Mouse (Mus musculus) forebrain, embryonic 11.5 days (tissue): ENCODE data around the gene Osgep. TPM values are rescaled to one million over a fixed set of nuclear protein-coding genes. Genes with fewer than 3 reads are reported as not detected.
"Not testable (repeated sequence)": the region's sequence is repeated elsewhere in the genome, so short reads cannot be mapped to it uniquely, and the experiment has no call there.

ENCODE experiments used
- ATAC-seq: fragments of 200-750 bp; cut with Nextera tagmentation; replicated peaks from 2 replicates; pipeline ENCODE4 v1.8.0; 2017; ENCODE audit warnings: moderate TSS enrichment; ENCODE audit not compliant: low FRiP score
- DNase-seq: peaks from one replicate; pipeline ENCODE4 v3.0.0-alpha.2; 2017; ENCODE audit warnings: low spot score
- H3K27ac ChIP-seq: fragments of 300-500 bp; sonication (generic); 2 replicates; pipeline ENCODE4 v1.5.1; 2014; ENCODE audit warnings: low read depth, low read length
- H3K27me3 ChIP-seq: fragments of 300-500 bp; sonication (generic); 2 replicates; pipeline ENCODE4 v1.6.1; 2014; ENCODE audit warnings: mild to moderate bottlenecking, low read length, mixed read lengths; ENCODE audit not compliant: control insufficient read depth, insufficient read depth
- H3K36me3 ChIP-seq: fragments of 300-500 bp; sonication (generic); 2 replicates; pipeline ENCODE4 v1.6.1; 2014; ENCODE audit warnings: mild to moderate bottlenecking, low read length, moderate library complexity, mixed read lengths; ENCODE audit not compliant: control insufficient read depth, insufficient read depth
- H3K4me1 ChIP-seq: fragments of 300-500 bp; sonication (generic); replicated peaks from 2 replicates; pipeline ENCODE4 v1.6.1; 2014; ENCODE audit warnings: low read length, mixed read lengths; ENCODE audit not compliant: control insufficient read depth, insufficient read depth
- H3K4me2 ChIP-seq: fragments of 300-500 bp; sonication (generic); 2 replicates; pipeline ENCODE4 v1.6.1; 2014; ENCODE audit warnings: low read depth, mild to moderate bottlenecking, low read length, moderate library complexity, mixed read lengths; ENCODE audit not compliant: severe bottlenecking
- H3K4me3 ChIP-seq: fragments of 300-500 bp; sonication (generic); 2 replicates; pipeline ENCODE4 v1.5.1; 2014; ENCODE audit warnings: low read depth, low read length
- H3K9ac ChIP-seq: fragments of 300-500 bp; sonication (generic); 2 replicates; pipeline ENCODE4 v1.6.1; 2014; ENCODE audit warnings: low read length
- H3K9me3 ChIP-seq: fragments of 300-500 bp; sonication (generic); 2 replicates; pipeline ENCODE4 v1.6.1; 2016; ENCODE audit warnings: low read length, mixed read lengths; ENCODE audit not compliant: control insufficient read depth
- WGBS: fragments of 180-500 bp; shearing (Covaris S2); extraction: QIAGEN DNeasy Blood & Tissue Kit; methylation state at CpG from one replicate; pipeline ENCODE4 v1.1.7; 2014; 5-methylcytosine and 5-hydroxymethylcytosine counted together
- polyA plus RNA-seq: library from polyadenylated mRNA; unstranded; fragments of >200 nt; fragmentation: Nextera tagmentation; extraction: Ambion mirVana; gene quantifications from 2 replicates; pipeline ENCODE4 v1.2.1, GENCODE M21; 2014

The Osgep gene
- 158 and 179 TPM in 2 replicates for polyA plus RNA-seq

- H3K9me3 ChIP-seq = no peaks in the 10 kb centered on the region
- H3K27ac ChIP-seq = peak within 1 kb of the TSS; percentile 90
- under 1% methylated on average over 57 of the region's 57 CpGs for WGBS
- peak within 1 kb of the TSS; percentile 90 for H3K9ac ChIP-seq
- peak; percentile 97 for ATAC-seq
- peaks cover 4% of the 10 kb centered on the region; the same call in 1 of the 2 replicates for H3K36me3 ChIP-seq
- no peaks in the 10 kb centered on the region for H3K27me3 ChIP-seq
- H3K4me1 ChIP-seq = peaks cover 5% of the 10 kb centered on the region; the same call in 1 of the 2 replicates
- DNase-seq = peak; percentile 97
- H3K4me2 ChIP-seq = peak within 1 kb of the TSS; percentile 65
- peak within 1 kb of the TSS; percentile 80 for H3K4me3 ChIP-seq
These were observed at the start of gene Osgep, which contains the start of gene Apex1 for GRCm38 (mm10) chr14:50924281-50925064. TSS of gene Osgep (minus strand) at chr14:50924893. TSS of gene Apex1 (plus strand) at chr14:50924968.

DNA sequence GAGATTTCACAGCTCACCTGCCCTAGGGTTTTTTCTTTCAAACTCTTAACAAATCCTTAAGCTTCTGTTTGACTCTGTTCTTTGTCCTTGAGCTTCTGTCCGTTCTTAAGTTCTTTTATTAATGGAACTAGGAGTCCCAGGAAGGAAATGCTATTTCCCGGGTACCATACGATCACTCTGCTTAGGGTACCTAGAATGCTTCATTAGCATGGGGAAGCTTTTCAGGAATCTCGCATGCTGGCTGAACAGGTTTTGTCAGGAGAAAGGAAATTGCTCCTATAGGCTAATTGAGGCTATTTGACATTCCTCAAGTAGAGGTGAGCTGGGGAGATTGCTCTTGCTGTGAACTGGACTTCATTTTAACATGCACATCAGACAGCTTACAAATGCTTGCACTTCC is 49.0 kb upstream of the Osgep start:
- Histone ChIP-seq H3K27ac (no peak overlapping the region), H3K27me3 (no peaks in the 10 kb centered on the region), H3K9ac (no peak overlapping the region), H3K4me2 (no peak overlapping the region), H3K4me1 (peaks cover 5% of the 10 kb centered on the region; the same call in 1 of the 2 replicates), H3K4me3 (no peak overlapping the region), H3K9me3 (no peaks in the 10 kb centered on the region), H3K36me3 (no peaks in the 10 kb centered on the region)
- ATAC-seq (no peak), DNase-seq (no peak)
- 32% methylated on average over 4 of the region's 4 CpGs for WGBS

- not testable (repeated sequence) for H3K36me3 ChIP-seq, H3K9ac ChIP-seq, H3K27ac ChIP-seq, H3K4me3 ChIP-seq, H3K4me1 ChIP-seq, H3K4me2 ChIP-seq, H3K9me3 ChIP-seq, ATAC-seq, H3K27me3 ChIP-seq, DNase-seq
- 93% methylated on average over 5 of the region's 5 CpGs for WGBS
These were observed 48.4 kb upstream of the Osgep start for GRCm38 (mm10) chr14:50973054-50973453.

DNA sequence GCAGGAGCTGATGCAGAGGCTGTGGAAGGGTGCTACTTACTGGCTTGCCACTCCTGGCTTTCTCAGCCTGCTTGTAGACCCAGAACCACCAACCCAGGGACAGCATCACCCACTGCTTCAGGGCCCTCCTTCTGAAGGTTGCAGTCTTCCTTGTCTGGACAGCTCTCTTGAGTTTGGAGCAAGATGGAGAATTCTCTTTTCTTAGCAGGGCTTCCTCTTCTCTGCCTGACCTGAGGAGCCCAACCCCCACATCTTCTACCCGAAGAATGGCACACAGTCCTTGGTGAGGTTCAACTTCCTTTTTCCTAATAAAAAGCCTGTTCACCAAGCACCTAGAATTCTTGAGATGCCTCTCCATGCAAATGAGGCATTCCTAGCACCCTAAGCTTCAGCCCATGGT is 46.1 kb upstream of the Osgep start:
- H3K27ac ChIP-seq = no peak overlapping the region
- H3K27me3 ChIP-seq = no peaks in the 10 kb centered on the region
- H3K9me3 ChIP-seq = no peaks in the 10 kb centered on the region
- ATAC-seq (no peak), DNase-seq (no peak)
- no peaks in the 10 kb centered on the region for H3K36me3 ChIP-seq
- H3K9ac ChIP-seq = no peak overlapping the region
- H3K4me1 ChIP-seq = peaks cover 2% of the 10 kb centered on the region; the same call in 1 of the 2 replicates
- 76% methylated on average over 1 of the region's 1 CpGs for WGBS
- H3K4me2 ChIP-seq = no peak overlapping the region
- no peak overlapping the region for H3K4me3 ChIP-seq

DNA sequence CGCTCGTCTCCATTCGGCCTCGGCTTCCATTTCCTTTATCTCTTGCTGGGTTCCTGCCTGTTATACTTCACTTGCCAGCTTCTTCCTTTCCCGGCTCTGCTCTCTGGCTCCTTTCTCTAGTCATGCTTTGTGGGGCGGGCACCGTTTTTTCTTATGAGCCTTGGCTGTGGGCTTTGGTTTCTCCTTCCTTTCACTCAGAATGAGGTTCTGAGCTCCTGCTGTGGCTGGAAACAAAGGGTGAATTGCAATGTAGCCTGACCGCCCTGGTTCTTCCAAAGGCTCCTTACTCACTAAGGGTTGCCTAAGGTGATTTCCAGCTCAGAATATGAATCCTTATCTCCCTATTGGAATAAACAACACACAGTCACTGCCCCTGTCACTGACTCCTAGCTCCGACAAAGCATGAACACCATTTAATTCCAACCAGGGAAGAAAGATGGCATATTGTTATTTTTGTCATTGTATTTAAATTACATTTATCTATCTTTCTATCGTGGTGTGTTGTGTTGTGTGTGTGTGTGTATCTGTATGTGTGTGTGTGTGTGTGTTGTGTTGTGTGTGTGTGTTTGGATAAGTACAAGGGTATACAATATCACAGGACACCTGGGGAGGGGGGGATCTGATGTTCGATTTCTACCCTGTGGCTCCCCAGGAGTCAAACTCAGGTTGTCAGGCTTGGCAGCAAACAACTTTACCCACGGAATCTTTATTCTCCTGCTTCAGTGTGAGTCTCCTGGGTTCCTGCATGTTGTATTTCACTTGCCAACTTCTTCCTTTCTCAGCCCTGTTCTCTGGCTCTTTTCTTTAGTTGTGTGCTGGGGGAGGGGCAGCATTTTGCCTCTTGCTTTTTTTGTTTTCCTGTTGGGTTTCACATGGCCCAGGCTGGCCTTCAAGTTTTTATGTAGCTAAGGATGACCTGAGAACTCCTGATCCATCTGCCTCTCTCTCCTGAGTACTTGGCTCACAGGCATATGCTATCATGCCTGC is 45.2 kb upstream of the Osgep start:
- Histone ChIP-seq H3K9ac (peak overlapping the region; percentile 9; the same call in 1 of the 2 replicates), H3K27ac (no peak overlapping the region), H3K4me2 (no peak overlapping the region), H3K4me1 (peaks cover 2% of the 10 kb centered on the region; the same call in 1 of the 2 replicates), H3K9me3 (no peaks in the 10 kb centered on the region), H3K36me3 (no peaks in the 10 kb centered on the region), H3K27me3 (no peaks in the 10 kb centered on the region), H3K4me3 (no peak overlapping the region)
- WGBS = 11% methylated on average over 12 of the region's 12 CpGs
- peak; percentile 57 for DNase-seq
- ATAC-seq = peak; percentile 50; the same call in 1 of the 2 replicates

- Histone ChIP-seq H3K4me3 (no peak overlapping the region), H3K27me3 (no peaks in the 10 kb centered on the region), H3K9ac (no peak overlapping the region), H3K27ac (no peak overlapping the region), H3K36me3 (no peaks in the 10 kb centered on the region), H3K4me1 (peaks cover 2% of the 10 kb centered on the region; the same call in 1 of the 2 replicates), H3K9me3 (no peaks in the 10 kb centered on the region), H3K4me2 (no peak overlapping the region)
- WGBS = 14% methylated on average over 1 of the region's 1 CpGs
- no peak for DNase-seq
- ATAC-seq = no peak
These were observed 44.3 kb upstream of the Osgep start for GRCm38 (mm10) chr14:50969041-50969440.

- H3K36me3 ChIP-seq = no peaks in the 10 kb centered on the region
- DNase-seq = no peak
- no peak for ATAC-seq
- no peaks in the 10 kb centered on the region for H3K27me3 ChIP-seq
- WGBS = 85% methylated on average over 5 of the region's 5 CpGs
- H3K9me3 ChIP-seq = no peaks in the 10 kb centered on the region
- peaks cover 2% of the 10 kb centered on the region; the same call in 1 of the 2 replicates for H3K4me1 ChIP-seq
- H3K9ac ChIP-seq = no peak overlapping the region
- H3K4me3 ChIP-seq = no peak overlapping the region
- no peak overlapping the region for H3K4me2 ChIP-seq
- H3K27ac ChIP-seq = no peak overlapping the region
These were observed 43.7 kb upstream of the Osgep start for GRCm38 (mm10) chr14:50968216-50968980.
